Mouse (Mus musculus): ENCODE results near the gene Ccdc38.

The Ccdc38 gene

DNA sequence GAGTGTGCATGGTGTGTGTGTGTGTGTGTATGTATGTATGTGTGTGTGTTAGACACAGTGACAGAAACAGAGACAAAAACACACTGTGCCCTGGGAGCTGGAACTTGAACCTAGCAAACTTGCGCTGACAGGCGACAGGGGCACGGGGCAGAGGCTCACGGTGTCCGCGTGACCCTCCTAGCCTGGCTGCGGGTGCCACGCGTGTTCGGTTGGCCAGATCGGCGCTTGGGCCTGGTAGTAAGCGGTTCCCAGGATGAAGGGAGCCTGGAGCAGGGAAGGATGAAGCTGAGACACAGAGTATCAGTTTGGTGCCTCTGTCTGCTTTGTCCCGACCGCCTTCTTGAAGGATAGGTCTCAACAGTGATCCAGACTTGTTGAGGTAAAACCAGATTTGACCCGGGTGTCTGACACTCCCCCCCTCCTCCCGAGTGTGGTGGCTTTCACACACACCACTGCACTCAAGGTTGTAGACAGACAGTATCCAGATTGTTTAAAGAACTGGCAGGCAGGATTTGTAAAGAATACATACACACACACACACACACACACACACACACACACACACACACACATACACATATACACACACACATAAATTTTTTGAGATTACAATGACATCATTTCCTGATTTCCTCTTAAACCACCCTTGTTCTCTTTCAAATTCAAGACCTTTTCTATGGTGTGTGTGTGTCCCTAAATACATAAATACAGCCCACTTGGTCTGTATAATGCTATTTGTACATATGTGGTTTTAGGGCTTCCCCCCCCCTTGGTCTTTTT is at the start of gene Ccdc38:
Gene Ccdc38 (plus strand): TSS at position 202 of the 780 bp plus-strand sequence.
- peak; percentile 67 for DNase-seq (ENCODE audit: low read depth, low spot score)

DNA sequence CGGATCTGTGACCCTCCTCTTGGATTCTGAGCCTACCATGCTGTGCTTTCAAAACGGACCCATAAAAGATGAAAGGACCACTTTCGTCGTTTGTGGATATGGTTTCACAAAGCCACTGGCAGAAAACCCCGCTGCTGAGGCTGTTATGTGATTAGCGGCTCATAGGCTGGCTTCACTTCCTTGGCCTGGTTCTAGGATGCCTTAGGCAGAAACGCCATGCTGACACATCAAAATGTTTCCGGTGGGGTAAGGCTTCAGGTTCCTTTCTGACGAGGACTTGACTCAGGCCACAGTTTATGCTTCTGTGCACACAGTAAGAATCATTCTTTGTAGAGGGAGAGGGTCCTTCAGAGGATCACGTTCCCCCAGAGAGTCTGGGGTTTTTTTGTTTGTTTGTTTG is 39.6 kb upstream of the Ccdc38 start:
- no peak for DNase-seq (ENCODE audit: low read depth, low spot score)

DNA sequence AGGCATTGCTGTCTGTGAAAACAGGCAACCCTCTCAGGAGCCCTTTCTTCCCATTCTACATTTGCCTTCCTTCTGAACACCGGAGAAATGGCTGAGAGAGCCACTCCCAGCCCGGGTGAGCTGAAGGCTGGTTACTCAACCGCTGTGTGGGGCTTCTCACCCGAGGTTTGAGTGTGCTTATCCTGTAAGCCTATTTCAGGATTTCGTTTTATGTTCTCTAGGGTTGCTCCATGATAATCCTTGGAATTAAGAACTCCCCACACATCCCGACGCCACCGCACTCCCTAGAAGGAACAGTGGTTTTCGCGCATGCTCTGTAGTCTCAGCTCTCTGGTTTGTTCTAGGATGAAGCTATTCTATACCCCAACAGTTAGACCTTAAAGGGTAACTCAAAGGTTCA is 39.1 kb upstream of the Ccdc38 start:
- no peak for DNase-seq (ENCODE audit: low read depth, low spot score)

DNA sequence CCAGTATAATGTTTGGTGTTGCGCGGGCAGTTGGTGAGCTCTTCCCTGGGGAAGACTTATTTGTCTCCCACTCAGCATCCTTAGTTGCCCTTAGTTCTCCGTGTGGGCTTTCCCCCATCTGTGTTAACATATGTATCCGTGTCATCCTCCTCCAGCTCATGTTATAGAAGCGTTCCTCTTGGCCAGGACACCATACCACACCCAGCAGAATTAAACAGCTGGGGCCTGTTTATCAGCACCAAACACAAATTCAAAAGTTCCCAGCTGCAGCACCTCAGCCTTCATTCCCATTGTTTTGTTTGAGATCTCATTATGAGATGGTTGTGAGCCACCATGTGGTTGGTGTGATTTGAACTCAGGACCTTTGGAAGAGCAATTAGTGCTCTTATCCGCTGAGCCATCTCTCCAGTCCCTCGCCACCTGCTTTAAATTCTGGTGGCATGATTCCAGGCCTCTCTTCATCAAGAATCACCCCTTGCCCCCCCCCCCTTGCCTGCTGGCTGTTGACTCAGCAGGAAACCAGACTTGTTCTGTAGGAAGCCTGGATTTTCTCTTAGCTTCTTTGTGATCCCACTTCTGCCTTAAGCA is 32.0 kb upstream of the Ccdc38 start:
- no peak for DNase-seq (ENCODE audit: low read depth, low spot score)

DNA sequence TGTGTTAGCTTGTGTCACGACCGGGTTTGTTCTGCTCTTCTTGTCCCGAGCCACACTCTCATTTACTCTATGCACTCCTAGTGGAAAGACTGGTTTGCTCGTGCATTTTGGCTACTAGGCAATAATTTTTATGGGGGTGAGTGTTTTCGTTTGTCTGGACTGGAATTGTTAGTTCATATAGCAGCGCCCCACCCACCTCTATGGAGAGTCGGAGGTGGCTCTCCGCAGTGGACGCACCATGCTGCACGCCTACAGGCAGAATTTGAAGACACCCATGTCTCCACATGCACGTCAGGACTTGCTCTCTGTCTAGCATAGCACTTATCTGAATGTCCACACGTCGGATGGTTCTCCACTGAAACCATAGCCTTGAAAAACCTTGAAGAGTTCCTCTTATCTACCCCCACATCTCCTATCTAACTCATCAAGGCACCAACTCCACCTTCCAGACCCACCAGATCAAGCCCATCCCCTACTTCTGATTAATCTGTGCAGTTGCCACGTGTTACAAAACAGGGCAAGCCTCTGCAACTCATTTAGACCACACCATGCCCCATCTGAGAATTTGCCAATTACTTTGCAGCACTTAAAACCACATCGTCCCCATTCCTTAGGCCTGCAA is 30.8 kb upstream of the Ccdc38 start:
- no peak for DNase-seq (ENCODE audit: low read depth, low spot score)

DNA sequence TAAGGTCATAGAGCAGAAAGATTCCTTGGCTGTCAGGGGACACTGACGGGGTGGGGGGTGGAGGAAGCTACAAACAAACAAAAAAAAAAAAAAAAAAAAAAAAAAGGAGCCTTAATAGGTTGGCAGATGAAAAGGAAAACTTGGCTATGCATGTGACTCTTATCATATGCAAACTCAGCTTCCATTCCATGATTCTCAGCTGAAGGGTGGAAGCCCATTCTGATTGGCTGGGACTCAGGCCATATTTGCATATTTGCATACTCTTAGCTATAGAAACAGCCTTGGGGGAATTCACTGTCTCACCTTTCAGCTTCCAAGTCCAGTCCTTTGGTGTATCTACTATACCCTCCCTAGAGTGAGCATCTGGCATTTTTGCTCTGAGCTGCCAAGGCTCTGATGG is 25.0 kb upstream of the Ccdc38 start:
- peak; percentile 14 for DNase-seq (ENCODE audit: low read depth, low spot score)

DNA sequence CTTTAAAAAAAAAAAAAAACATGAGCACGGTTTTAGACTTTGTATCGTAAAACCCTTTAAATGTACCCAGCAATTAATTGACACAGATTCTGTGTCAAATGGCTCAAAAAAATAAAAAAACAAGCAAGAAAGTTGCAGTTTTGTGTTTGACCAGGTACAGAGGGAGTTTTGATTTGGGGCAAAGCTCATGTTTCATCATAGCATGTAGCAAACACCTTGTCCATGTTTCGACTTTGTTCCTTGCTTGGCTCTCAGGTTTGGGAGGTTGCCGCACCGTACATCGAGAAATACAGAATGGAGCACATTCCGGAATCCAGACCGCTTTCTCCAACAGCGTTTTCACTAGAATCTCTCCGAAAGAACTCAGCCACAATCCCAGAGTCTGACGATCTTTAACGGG is 24.5 kb upstream of the Ccdc38 start:
- DNase-seq (ENCODE audit: low read depth, low spot score): no peak

DNA sequence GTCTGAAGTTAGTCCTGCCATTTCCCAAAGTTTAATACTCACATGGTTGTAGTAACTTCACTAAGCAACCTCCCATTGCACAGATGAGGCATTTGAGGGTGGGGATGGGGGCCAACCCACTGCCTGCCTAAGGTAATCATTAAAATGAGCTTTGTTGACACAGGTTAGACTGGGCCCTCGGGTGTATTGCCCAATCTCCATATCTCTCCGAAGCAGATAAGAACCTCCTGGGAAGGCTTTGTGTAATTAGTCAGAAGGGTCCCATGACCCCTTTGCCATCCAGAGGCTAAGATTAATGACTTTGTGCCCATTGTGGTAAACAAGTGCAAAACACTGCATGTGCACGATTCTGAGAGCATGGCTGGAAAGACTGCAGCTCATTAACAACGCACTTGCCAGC is 22.7 kb upstream of the Ccdc38 start:
- no peak for DNase-seq (ENCODE audit: low read depth, low spot score)

DNA sequence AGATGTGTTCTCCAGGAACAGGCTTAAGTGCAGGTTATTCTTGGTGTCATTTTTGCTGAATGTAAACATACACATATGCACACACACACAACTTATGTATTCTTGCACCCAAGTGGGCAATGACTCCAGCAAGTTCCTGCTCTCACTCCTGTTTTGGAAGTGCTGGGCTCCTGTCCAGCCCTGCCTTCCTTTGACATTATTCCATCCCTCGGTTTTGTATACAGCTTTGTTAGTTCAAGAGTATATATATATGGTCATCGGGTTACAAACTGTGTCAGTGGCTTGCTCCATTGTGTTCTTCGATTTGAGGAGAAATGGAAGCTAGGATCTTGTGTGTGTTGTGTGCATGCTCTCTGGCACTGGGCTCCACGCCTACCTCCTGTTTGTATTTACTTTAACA is 22.2 kb upstream of the Ccdc38 start:
- no peak for DNase-seq (ENCODE audit: low read depth, low spot score)

DNA sequence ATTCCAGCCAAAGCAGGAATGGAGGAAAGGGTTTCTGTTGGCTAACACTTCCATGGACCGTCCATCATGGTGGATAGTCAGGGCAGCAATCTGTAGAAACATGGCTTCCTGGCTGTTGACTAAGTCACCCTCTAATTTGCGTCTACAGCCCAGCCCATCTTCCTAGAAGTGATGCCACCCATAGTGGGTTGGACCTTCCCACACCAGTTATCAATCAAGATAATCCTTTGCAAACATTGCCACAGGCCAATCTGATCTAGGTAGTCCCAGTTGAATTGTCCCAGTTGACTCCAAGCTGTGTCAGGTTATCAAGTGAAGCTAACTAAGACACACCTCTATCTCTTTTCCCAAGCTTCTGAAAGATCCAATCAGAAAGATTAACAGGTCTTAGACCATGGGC is 21.8 kb upstream of the Ccdc38 start:
- DNase-seq (ENCODE audit: low read depth, low spot score): no peak

DNA sequence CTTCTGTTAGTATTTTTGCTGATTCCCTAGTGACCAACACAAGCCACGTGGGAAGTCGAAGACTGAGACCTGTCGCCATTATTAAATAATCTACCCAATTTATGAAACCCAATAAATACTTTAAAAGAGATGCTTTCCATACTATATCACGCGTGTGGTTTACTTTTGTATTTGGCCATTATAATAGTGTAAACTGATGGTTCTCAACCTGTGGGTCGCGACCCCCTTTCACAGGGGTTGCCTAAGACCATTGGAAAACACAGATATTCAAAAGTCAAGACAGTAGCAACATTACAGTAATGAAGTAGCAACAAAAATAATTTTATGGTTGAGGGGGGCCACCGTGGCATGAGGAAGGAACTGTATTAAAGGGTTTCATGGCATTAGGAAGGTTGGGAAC is 21.3 kb upstream of the Ccdc38 start:
- DNase-seq (ENCODE audit: low read depth, low spot score): no peak

DNA sequence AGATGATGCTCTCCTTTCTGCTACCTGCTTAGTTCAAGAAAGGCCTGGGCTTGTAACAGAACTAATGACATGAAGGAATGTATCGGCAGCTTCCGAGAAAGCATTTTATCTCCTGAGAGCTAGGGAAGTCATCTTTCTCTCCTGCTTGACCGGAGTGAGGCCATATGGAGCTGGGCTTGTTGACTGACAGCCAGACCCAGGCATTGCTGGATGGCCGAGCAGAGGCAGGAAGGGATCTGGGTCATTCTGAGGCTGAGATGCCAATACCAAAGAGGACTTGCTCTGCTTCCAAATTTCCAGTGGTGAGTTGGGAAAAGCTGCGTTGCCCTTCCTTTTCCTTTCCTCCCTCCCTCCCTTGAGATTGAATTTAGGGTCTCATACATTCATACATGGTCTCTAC is 20.7 kb upstream of the Ccdc38 start:
- no peak for DNase-seq (ENCODE audit: low read depth, low spot score)

DNA sequence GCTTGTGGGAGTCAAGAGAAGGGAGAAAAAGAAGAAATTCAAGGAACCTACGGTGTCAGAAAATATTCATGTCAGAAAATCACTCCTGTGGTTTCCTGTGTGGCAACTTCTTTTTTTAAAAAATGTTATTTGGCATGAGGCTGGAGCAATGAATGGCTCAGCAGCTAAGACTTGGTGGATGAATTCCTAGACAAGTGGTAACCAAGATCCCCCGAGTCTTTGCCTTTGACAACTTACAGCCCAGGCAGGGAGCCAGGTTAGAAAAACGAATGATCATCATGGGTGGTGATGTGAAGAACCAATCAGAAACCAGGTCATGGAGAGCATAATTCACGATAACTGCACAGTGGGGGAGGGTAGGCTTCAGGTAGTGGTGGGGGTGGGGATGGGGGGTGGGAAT is 19.4 kb upstream of the Ccdc38 start:
- no peak for DNase-seq (ENCODE audit: low read depth, low spot score)

DNA sequence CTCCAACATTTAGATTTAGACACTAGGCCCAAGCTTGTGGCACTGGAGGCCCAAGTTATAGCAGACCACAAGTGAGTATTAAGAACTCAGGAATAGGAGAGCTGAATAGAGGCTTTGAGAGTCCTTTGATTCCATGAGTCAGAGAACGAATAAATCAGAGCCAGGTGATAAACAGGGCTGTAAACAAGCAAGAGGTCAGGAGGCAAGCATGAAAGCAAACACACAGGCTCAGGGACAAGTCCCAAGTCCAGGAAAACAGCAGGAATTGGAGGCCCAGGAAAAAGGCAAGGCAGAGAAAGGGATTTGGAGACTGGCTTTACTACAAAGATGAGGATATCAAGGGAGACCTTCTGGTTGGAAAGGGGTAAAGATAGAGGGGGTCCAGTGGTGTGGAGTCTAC is 15.1 kb upstream of the Ccdc38 start:
- no peak for DNase-seq (ENCODE audit: low read depth, low spot score)

DNA sequence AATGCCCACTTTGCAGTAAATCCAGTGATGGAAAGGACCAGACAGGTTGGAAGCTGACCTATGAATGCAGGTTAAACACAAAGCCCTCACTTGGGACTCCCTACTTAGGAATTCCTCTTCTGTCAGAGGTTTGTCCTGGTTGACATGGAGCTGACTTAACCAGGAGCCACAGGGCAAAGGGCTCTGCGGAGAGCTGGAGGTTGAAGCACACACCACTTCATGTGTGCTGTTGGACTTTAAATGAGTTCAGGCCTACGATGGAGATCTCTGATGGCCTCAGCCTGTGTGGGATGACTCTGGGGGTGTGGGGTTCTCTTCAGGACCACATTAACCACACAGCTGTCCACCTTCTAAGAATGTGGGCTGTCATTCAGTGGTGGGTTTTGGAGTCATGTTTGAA is 2.1 kb upstream of the Ccdc38 start:
- DNase-seq (ENCODE audit: low read depth, low spot score): no peak

DNA sequence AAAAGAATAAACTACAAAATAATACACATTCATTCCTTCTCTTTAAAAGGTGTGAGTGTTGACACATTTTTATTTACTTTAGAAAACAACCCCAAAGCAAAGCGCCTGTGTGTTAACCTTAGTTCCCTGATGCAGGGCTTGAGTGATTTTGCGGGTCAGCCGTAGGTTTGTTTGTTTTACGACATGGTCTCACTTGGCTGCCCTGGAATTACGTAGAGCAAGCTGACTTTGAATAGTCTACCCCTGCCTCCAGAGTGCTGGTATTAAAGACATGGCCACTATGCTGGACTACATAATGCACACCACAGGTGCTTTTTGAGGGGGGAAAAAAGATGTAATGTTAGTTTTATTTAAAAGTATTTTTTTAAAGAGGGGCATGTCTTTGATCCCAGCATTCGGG is 1.6 kb upstream of the Ccdc38 start:
- no peak for DNase-seq (ENCODE audit: low read depth, low spot score)

DNA sequence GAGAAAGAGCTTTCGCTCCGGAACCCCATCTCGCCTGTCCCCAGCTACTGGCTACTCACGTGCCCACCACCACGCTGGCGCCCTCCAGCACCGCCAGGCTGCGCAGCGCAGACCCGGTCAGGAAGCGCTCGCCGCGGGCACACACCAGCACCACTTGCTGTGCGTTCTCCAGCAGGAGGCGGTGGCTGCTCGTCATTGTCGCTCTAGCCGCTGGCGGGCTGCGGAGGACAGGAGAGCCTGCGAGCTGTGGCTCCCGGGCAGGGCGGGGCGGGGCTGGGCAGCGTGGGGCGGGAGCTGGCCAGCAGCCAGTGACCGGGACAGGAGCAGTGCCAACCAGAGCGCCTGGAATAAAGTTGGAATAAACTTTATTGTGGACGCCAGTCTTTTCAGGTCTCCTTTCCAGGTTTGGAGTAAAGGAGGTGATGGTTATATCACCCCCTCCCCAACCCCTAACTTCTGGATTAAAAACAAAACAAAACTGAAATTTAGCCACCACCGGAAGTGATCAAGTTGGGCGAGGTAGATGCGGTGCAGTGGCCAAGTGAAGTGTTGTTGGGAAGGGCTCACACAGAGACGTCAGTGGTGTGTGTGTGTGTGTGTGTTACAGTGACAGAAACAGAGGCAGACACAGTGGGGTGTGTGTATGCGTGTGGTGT is 529 bp upstream of the Ccdc38 start, which contains the start of gene Amdhd1:
Gene Amdhd1 (minus strand): TSS at position 259 of the 656 bp plus-strand sequence.
- peak; percentile 91 for DNase-seq (ENCODE audit: low read depth, low spot score)

DNA sequence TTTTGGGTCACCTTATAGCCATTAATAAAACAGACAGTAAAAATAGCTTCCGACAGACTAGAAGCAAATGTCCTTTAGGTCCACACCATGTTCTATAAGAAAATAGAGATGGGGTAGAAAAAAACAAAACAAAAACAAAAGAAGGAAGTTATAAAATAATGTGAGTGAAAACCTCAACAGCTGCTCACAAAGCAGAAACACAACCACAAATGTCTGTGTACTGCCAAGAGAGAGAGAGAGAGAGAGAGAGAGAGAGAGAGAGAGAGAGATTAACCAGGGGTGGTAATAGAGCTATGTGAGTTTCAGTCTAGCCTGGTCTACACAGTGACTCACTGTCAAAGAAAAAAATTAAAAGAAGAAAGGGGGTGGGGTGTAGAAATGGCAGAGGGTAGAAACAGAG is 1.2 kb downstream of the Ccdc38 start:
- peak; percentile 57 for DNase-seq (ENCODE audit: low read depth, low spot score)

DNA sequence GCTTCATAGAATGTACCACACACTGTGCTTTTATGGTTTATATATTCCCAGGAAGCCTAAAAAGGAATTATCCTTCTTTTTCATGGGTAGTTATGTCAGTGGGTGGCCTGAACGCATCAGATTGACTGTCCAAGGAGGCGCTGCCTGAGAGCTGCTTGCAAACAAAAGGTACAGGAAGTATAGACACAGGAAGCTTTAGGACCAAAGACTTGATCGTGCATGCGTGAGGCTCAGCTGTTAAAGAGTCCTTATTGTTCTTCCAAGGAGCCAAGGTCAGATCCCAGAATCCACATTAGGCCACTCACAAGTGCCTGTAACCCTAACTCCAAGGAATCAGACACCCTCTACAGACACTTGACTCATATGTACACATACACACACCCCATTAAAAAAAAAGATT is 1.9 kb downstream of the Ccdc38 start:
- no peak for DNase-seq (ENCODE audit: low read depth, low spot score)

DNA sequence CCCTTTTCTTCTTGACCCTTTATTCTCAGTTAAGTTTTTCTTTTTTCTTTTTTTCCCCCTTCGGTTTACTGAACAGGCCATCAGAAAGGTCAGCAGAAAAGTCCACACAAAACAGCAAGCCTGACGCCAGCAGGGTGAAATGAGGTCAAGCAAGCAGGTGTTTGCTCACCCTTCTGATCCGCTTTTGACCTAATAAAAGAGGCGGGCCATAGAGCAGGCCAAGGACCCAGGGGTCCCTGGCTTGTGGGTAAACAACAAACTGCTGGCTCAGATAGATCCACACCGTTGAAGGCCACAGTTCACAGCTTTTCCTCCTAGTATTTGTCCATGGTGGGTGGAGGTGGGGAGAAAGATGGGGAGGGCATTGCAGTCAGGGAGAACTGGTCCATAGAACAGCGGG is 2.7 kb downstream of the Ccdc38 start:
- no peak for DNase-seq (ENCODE audit: low read depth, low spot score)

DNA sequence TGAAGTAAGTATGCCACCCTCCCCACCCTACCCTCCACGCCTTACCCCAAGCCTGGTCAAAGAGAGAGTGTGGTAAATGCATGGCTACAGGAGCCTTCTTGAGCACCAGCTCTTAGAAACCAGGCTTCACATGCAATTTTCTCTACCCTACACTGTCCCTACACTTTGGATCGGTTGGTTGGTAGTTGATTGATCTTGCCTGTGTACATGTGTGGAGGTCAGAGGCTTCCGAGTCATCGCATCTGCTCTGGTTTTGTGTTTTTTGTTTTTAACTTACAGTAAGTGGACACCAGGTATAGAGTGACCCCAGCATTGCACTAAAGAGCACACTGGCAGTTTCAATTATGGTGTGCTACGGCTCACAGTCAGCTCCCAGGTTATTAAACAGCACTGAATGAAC is 3.7 kb downstream of the Ccdc38 start:
- no peak for DNase-seq (ENCODE audit: low read depth, low spot score)

DNA sequence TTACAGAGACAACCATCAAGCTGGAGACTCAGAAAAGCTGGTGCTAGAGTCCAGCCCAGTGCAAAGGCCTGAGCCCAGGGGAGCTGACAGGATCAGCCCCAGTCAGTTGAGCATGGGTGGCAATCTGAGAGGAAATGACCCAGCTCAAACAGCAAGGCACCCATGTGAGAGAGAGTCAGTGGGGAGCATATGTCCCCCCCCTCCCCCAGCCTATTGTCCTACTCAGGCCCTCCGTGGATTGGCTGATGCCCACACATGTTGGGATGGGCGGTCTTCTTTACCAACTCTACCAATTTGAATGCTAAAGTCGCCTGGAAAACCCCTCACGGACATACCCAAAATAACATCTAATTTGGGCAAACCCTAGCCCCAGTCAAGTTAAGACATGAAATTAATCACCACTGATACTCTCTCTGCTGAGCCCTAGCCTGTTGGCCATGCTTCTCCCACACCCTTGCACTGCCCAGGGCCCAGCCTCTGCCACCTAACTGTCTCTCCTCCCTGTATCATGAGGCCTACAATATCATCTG is 7.4 kb downstream of the Ccdc38 start:
- DNase-seq (ENCODE audit: low read depth, low spot score): no peak
